20 mouse cellular contexts compared by ENCODE assay signal in genomic region chr8:88197328-88197727, GRCm38 (mm10). TPM values are rescaled to one million over a fixed set of nuclear protein-coding genes. Genes with fewer than 3 reads are reported as not detected.
DNase-seq lines count a peak whose midpoint lies in the region; ATAC-seq lines count a peak whose summit lies in the region.
"Had no signal": no experiment of that assay in that cellular context is flagged by ENCODE, and none has a peak within 500 bp of the region (broad histone marks: within the 10 kb centered on the region; RNA-seq: fewer than 3 reads in every experiment).

No protein-coding gene starts in this region.

- H3K9me3 ChIP-seq in heart, embryonic 11.5 days (replicated peaks; ENCODE audit: control insufficient read depth, low read length): no peaks in the 10 kb centered on the region
- no peaks in the 10 kb centered on the region for H3K9me3 ChIP-seq in heart, embryonic 15.5 days (replicated peaks)
- H3K9me3 ChIP-seq: embryonic facial prominence, embryonic 13.5 days had no signal

- H3K4me3 ChIP-seq in heart, embryonic 11.5 days (ENCODE audit: low read depth, low read length): no peak overlapping the region
- no peak overlapping the region for H3K4me3 ChIP-seq in heart, embryonic 15.5 days
- H3K4me3 ChIP-seq: embryonic facial prominence, embryonic 13.5 days had no signal

- no peaks in the 10 kb centered on the region for H3K36me3 ChIP-seq in heart, embryonic 11.5 days (ENCODE audit: control insufficient read depth, insufficient read depth, low read length)
- H3K36me3 ChIP-seq in heart, embryonic 15.5 days: no peaks in the 10 kb centered on the region
- H3K36me3 ChIP-seq: embryonic facial prominence, embryonic 13.5 days had no signal

- no peak overlapping the region for H3K27ac ChIP-seq in heart, embryonic 11.5 days (ENCODE audit: low read depth, low read length)
- H3K27ac ChIP-seq in heart, embryonic 15.5 days: peak overlapping the region; percentile 80
- H3K27ac ChIP-seq: embryonic facial prominence, embryonic 13.5 days; kidney, postnatal 0 days had no signal

- H3K9ac ChIP-seq in heart, embryonic 11.5 days (ENCODE audit: low read depth, low read length): no peak overlapping the region
- no peak overlapping the region for H3K9ac ChIP-seq in heart, embryonic 15.5 days
- H3K9ac ChIP-seq: embryonic facial prominence, embryonic 13.5 days; forebrain, postnatal 0 days; liver, postnatal 0 days had no signal

- no peak overlapping the region for H3K4me2 ChIP-seq in heart, embryonic 11.5 days
- H3K4me2 ChIP-seq in heart, embryonic 15.5 days: peak overlapping the region; percentile 25; the same call in 1 of the 2 replicates
- H3K4me2 ChIP-seq: embryonic facial prominence, embryonic 13.5 days had no signal

- peaks cover 18% of the 10 kb centered on the region for H3K4me1 ChIP-seq in heart, embryonic 11.5 days (ENCODE audit: control insufficient read depth, insufficient read depth, low read length)
- peaks cover 33% of the 10 kb centered on the region for H3K4me1 ChIP-seq in heart, embryonic 15.5 days (replicated peaks)

- no peak for ATAC-seq in heart, embryonic 11.5 days (replicated peaks; ENCODE audit: insufficient number of reproducible peaks, low FRiP score, low TSS enrichment)
- no peak for ATAC-seq in heart, embryonic 15.5 days (replicated peaks; ENCODE audit: insufficient number of reproducible peaks, insufficient read depth, low FRiP score, low read depth)
- 0 out of 2 replicates have a peak, but pooled peaks have one; percentile 51 for ATAC-seq in megakaryocyte-erythroid progenitor cell, adult 5-6 weeks (replicated peaks; ENCODE audit: low FRiP score, low TSS enrichment, poor library complexity, severe bottlenecking)
- ATAC-seq: activated CD4-positive, CD25-positive, alpha-beta regulatory T cell, adult 4 months; forebrain, postnatal 0 days; hindbrain, embryonic 16.5 days; liver, postnatal 0 days; Patski had no signal

- WGBS in heart, embryonic 11.5 days (ENCODE audit: insufficient replicate concordance): 20% methylated on average over 3 of the region's 3 CpGs
- WGBS in heart, embryonic 15.5 days: 17% methylated on average over 3 of the region's 3 CpGs

- H3K27me3 ChIP-seq in heart, embryonic 11.5 days (ENCODE audit: control insufficient read depth, insufficient read depth, low read length): no peaks in the 10 kb centered on the region
- H3K27me3 ChIP-seq in heart, embryonic 15.5 days: no peaks in the 10 kb centered on the region
- H3K27me3 ChIP-seq: embryonic facial prominence, embryonic 13.5 days had no signal

- peak; percentile 94 for DNase-seq in heart, adult 11 months
- DNase-seq in kidney, postnatal 10 days: peak; percentile 44
- no peak for DNase-seq in kidney, postnatal 4 days
- DNase-seq in left cerebral cortex, postnatal 36 days (ENCODE audit: low spot score in 2 of 2): no peak
- DNase-seq: adrenal gland, postnatal 36 days; cerebellum, adult 2 months; forebrain, postnatal 0 days; liver, postnatal 0 days; lung, postnatal 36 days; midbrain, embryonic 14.5 days; right cerebral cortex, adult 18-20 months; thymus, adult 18-20 months had no signal

- intact Hi-C loops in left cerebral cortex, postnatal 36 days (cut with DNase I): no loop called here

RNA-seq across cellular contexts. Expression of gene Tent4b, which starts 1.7 kb away (rescaled TPM):
- 8.5 and 9.7 TPM in 2 replicates for polyA plus RNA-seq in heart, embryonic 11.5 days (2014; fragmentation: Nextera tagmentation; extraction: Ambion mirVana)
- 5.3 and 6.9 TPM in 2 replicates for polyA plus RNA-seq in heart, embryonic 15.5 days (2015; fragmentation: Nextera tagmentation; extraction: Ambion mirVana)
- total RNA-seq in megakaryocyte-erythroid progenitor cell, adult 5-6 weeks (2014; fragmentation: Nextera tagmentation): 37.3 and 51.7 TPM in 2 replicates
- total RNA-seq in megakaryocyte-erythroid progenitor cell, adult 5-6 weeks (2017): 47.7 and 50.4 TPM in 2 replicates
- 10 to 100 TPM; 36.5 to 37.9 TPM for total RNA-seq in left cerebral cortex, postnatal 36 days (2021)

RNA-seq across cellular contexts. Expression of gene Heatr3, which starts 59.7 kb away (rescaled TPM):
- polyA plus RNA-seq in heart, embryonic 11.5 days (2014; fragmentation: Nextera tagmentation; extraction: Ambion mirVana): 34.1 and 35.8 TPM in 2 replicates
- polyA plus RNA-seq in heart, embryonic 15.5 days (2015; fragmentation: Nextera tagmentation; extraction: Ambion mirVana): 24.3 and 33.7 TPM in 2 replicates
- total RNA-seq in megakaryocyte-erythroid progenitor cell, adult 5-6 weeks (2014; fragmentation: Nextera tagmentation): 75.6 and 79.2 TPM in 2 replicates
- total RNA-seq in megakaryocyte-erythroid progenitor cell, adult 5-6 weeks (2017): 62.9 and 79.2 TPM in 2 replicates
- 10 to 100 TPM; 26.6 to 29.8 TPM for total RNA-seq in left cerebral cortex, postnatal 36 days (2021)

Comparison
In these comparisons a context has a peak if more than half of its experiments do, and no peak if none do; other contexts are left out.
1. DNase-seq: peak in heart, adult 11 months (single experiment) and kidney, postnatal 10 days (single experiment); none in kidney, postnatal 4 days (0 of 2) and left cerebral cortex, postnatal 36 days (0 of 2).